Mouse (Mus musculus): Measurements from ENCODE around the gene Fam172a.

Gene Fam172a

GRCm38 (mm10) chr13:78215223-78215622 is 513.4 kb downstream of the Fam172a start:
- no peak for DNase-seq (ENCODE audit: low spot score in 2 of 2)
